Mouse (Mus musculus) heart, embryonic 16.5 days (tissue): ENCODE data around the gene Tssk6. TPM values are rescaled to one million over a fixed set of nuclear protein-coding genes. Genes with fewer than 3 reads are reported as not detected.

Source experiments
- ATAC-seq: fragments of 200-750 bp; cut with Nextera tagmentation; replicated peaks from 2 replicates; pipeline ENCODE4 v1.8.0; 2017; ENCODE audit warnings: moderate number of reproducible peaks; ENCODE audit not compliant: insufficient read depth, low FRiP score; ENCODE audit errors: extremely low read depth
- H3K27ac ChIP-seq: fragments of 300-500 bp; sonication (generic); 2 replicates; pipeline ENCODE4 v1.5.1; 2014; ENCODE audit warnings: mild to moderate bottlenecking, low read length, control low read depth, moderate library complexity
- H3K27me3 ChIP-seq: fragments of 300-500 bp; sonication (generic); 2 replicates; pipeline ENCODE4 v1.6.1; 2014; ENCODE audit warnings: low read length, mixed read lengths; ENCODE audit not compliant: control insufficient read depth, insufficient read depth
- H3K36me3 ChIP-seq: fragments of 300-500 bp; sonication (generic); 2 replicates; pipeline ENCODE4 v1.6.1; 2014; ENCODE audit not compliant: control insufficient read depth, insufficient read depth
- H3K4me1 ChIP-seq: fragments of 300-500 bp; sonication (generic); 2 replicates; pipeline ENCODE4 v1.6.1; 2014; ENCODE audit warnings: low read length, mixed read lengths; ENCODE audit not compliant: control insufficient read depth, insufficient read depth
- H3K4me2 ChIP-seq: fragments of 300-500 bp; sonication (generic); 2 replicates; pipeline ENCODE4 v1.6.1; 2014; ENCODE audit warnings: low read depth, mild to moderate bottlenecking, control low read depth, low read length
- H3K4me3 ChIP-seq: fragments of 300-500 bp; sonication (generic); 2 replicates; pipeline ENCODE4 v1.5.1; 2014; ENCODE audit warnings: mild to moderate bottlenecking, control low read depth, low read length
- H3K9ac ChIP-seq: fragments of 300-500 bp; sonication (generic); 2 replicates; pipeline ENCODE4 v1.6.1; 2014; ENCODE audit warnings: low read length, control low read depth
- H3K9me3 ChIP-seq: fragments of 300-500 bp; sonication (generic); replicated peaks from 2 replicates; pipeline ENCODE4 v1.6.1; 2016; ENCODE audit warnings: low read length; ENCODE audit not compliant: control insufficient read depth
- WGBS: fragments of 180-500 bp; shearing (Covaris S2); extraction: QIAGEN DNeasy Blood & Tissue Kit; methylation state at CpG from one replicate; pipeline ENCODE4 v1.1.7; 2014; 5-methylcytosine and 5-hydroxymethylcytosine counted together
- polyA plus RNA-seq: library from polyadenylated mRNA; unstranded; fragments of >200 nt; fragmentation: Nextera tagmentation; extraction: Ambion mirVana; gene quantifications from 2 replicates; pipeline ENCODE4 v1.2.1, GENCODE M21; 2015

Tssk6 gene
- polyA plus RNA-seq, result 1.1 and 2.0 TPM in 2 replicates

DNA sequence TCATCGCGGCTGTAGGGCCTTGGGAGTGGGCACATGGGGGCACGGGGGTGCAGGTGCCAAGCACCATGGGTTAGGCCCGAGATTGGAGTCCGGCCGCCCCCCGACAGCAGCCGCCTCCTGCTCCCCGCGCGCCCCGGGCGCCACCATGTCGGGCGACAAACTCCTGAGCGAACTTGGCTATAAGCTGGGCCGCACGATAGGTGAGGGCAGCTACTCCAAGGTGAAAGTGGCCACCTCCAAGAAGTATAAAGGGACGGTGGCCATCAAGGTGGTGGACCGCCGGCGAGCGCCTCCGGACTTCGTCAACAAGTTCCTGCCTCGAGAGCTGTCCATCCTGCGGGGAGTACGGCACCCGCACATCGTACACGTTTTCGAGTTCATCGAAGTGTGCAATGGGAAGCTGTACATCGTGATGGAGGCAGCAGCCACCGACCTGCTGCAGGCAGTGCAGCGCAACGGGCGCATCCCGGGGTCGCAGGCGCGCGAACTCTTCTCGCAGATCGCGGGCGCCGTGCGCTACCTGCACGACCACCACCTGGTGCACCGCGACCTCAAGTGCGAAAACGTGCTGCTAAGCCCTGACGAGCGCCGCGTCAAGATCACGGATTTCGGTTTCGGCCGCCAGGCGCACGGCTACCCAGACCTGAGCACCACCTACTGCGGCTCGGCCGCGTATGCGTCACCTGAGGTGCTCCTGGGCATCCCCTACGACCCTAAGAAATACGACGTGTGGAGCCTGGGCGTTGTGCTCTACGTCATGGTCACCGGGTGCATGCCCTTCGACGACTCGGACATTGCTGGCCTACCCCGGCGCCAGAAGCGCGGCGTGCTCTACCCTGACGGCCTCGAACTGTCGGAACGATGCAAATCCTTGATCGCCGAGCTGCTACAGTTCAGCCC, at the start of gene Tssk6, which contains the start of the genes Ndufa13 and Yjefn3:
TSS of gene Tssk6 (plus strand) at position 22 of the 900 bp plus-strand sequence.
TSS of gene Ndufa13 (minus strand) at position 396 of the 900 bp plus-strand sequence.
TSS of gene Yjefn3 (minus strand) at position 550 of the 900 bp plus-strand sequence.
- no peaks in the 10 kb centered on the region; the same call in 1 of the 2 replicates for H3K36me3 ChIP-seq
- peaks cover 41% of the 10 kb centered on the region for H3K4me1 ChIP-seq
- peak; percentile 15; the same call in 1 of the 2 replicates for ATAC-seq
- WGBS, result 4% methylated on average over 89 of the region's 89 CpGs
- H3K9me3 ChIP-seq, result no peaks in the 10 kb centered on the region
- H3K9ac ChIP-seq, result peak within 1 kb of the TSS; percentile 85
- no peaks in the 10 kb centered on the region for H3K27me3 ChIP-seq
- peak within 1 kb of the TSS; percentile 84 for H3K4me2 ChIP-seq
- peak within 1 kb of the TSS; percentile 79 for H3K4me3 ChIP-seq
- H3K27ac ChIP-seq, result peak within 1 kb of the TSS; percentile 87

DNA sequence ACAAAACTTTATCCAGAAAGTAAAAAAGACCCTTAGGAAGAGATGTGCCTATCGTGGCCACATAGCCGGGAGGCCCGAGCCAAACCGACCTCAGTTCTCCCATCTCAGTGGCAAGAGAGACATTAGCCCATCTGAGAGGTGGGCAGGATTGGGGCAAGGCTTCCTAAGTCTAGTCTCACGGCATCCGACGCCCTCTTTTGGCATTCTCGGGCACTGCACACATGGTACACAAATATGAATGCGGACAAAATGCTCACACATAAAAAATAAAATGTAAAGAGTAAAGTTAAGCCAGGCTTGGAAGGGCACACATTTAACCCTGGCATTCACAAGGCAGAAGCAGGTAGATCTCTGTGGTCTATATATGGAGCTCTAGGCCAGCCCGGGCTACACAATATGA, 48.1 kb upstream of the Tssk6 start:
- H3K4me3 ChIP-seq, result no peak overlapping the region
- ATAC-seq, result no peak
- H3K4me2 ChIP-seq, result no peak overlapping the region
- H3K9ac ChIP-seq, result no peak overlapping the region
- peaks cover 1% of the 10 kb centered on the region for H3K4me1 ChIP-seq
- no peak overlapping the region for H3K27ac ChIP-seq
- H3K27me3 ChIP-seq, result no peaks in the 10 kb centered on the region
- H3K9me3 ChIP-seq, result no peaks in the 10 kb centered on the region
- 88% methylated on average over 10 of the region's 10 CpGs for WGBS
- no peaks in the 10 kb centered on the region for H3K36me3 ChIP-seq

DNA sequence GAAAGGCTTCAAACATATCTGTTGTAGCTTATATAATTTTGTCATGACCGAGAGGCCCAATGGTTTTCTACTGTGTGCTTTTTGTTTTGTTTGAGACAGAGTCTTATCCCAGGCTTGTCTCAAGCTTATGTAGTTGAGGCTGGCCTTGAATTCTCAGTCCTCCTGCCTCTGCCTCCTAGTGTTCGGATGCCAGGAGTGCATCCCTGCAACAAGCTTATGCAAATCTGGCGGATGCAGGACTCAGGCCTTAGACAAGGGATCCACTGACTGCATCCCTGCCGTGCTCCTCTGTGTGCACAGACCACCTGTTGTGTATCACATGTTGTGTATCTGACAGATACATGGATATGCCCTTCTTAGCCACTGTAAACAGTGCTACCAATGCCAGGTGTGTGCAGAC, 41.2 kb upstream of the Tssk6 start:
- Histone ChIP-seq H3K27ac (no peak overlapping the region), H3K4me1 (no peaks in the 10 kb centered on the region), H3K36me3 (no peaks in the 10 kb centered on the region), H3K9ac (no peak overlapping the region), H3K9me3 (no peaks in the 10 kb centered on the region), H3K4me2 (no peak overlapping the region), H3K27me3 (no peaks in the 10 kb centered on the region), H3K4me3 (no peak overlapping the region)
- no peak for ATAC-seq
- 68% methylated on average over 4 of the region's 4 CpGs for WGBS

DNA sequence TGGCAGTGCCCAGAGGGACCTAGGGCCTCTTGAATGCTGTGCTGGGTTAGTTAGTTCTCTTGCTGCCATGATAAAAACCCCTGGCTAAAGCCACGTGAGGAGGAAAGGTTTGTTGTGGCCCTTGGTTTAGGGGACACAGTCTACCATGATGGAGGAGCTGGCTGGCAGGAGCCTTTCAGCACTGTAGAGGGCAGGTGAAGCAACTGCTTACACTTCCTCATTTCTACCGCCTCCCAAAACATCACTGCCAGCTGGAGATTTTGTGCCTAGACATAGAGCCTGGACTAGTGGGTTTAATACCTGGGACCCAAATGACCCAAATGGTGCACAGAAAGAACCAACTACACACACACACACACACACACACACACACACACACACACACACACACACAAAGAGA, 40.7 kb upstream of the Tssk6 start:
- H3K9me3 ChIP-seq, result no peaks in the 10 kb centered on the region
- WGBS, result 72% methylated on average over 2 of the region's 2 CpGs
- H3K4me2 ChIP-seq, result no peak overlapping the region
- H3K4me1 ChIP-seq, result no peaks in the 10 kb centered on the region
- H3K27ac ChIP-seq, result no peak overlapping the region
- no peak overlapping the region for H3K9ac ChIP-seq
- no peak overlapping the region for H3K4me3 ChIP-seq
- no peak for ATAC-seq
- H3K36me3 ChIP-seq, result no peaks in the 10 kb centered on the region
- no peaks in the 10 kb centered on the region for H3K27me3 ChIP-seq

DNA sequence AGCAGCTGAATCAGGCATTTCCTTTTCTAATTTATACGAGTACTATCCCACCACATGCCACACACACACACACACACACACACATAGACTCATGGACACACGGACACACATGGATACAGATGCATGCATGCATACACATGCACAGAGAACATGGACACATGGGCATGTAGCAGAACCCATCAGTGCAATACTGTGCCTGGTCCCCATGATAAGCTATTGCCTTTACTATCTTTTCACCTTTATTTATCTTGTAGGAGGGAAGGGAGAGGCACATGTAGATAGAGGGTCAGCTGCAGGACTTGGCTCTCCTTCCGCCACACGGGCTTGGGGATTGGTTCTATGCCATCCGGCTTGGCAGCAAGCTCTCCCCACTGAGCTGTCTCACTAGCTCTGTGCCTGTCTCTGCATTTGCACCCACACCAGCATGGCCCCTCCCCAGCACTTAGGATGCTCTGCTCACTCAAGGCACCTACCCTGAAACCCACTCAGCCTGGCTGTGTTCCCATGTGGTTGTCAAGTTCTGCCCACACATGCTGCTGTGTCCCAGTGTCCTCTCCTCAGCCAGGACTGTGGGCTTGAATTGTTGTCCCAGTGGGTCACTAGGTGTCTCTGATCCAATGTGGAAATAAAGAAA, 38.5 kb upstream of the Tssk6 start:
- H3K36me3 ChIP-seq, result no peaks in the 10 kb centered on the region
- no peaks in the 10 kb centered on the region; the same call in 1 of the 2 replicates for H3K4me1 ChIP-seq
- no peaks in the 10 kb centered on the region for H3K27me3 ChIP-seq
- no peak overlapping the region for H3K9ac ChIP-seq
- H3K4me3 ChIP-seq, result no peak overlapping the region
- ATAC-seq, result no peak; the same call in 1 of the 2 replicates
- H3K9me3 ChIP-seq, result no peaks in the 10 kb centered on the region
- no peak overlapping the region for H3K4me2 ChIP-seq
- 76% methylated on average over 5 of the region's 5 CpGs for WGBS
- no peak overlapping the region for H3K27ac ChIP-seq

DNA sequence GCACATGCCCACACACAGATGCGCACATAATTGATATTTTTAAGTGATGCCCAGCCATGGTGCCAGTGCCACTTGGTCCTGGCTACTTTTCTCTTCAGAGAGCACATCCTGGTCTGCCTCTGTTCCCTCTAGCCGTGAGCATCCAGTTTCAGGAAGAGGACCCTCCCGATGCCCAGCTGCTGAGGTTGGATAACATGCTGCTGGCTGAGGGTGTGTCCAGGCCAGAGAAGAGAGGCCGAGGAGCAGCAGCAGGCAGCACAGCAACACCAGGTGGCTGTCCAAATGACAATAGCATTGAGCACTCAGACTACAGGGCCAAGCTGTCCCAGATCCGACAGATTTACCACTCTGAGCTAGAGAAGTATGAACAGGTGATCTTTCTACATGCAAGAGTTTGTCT, 37.8 kb upstream of the Tssk6 start:
- Histone ChIP-seq H3K27me3 (no peaks in the 10 kb centered on the region), H3K36me3 (no peaks in the 10 kb centered on the region), H3K27ac (no peak overlapping the region), H3K4me3 (no peak overlapping the region), H3K9ac (no peak overlapping the region), H3K4me2 (no peak overlapping the region), H3K9me3 (no peaks in the 10 kb centered on the region), H3K4me1 (no peaks in the 10 kb centered on the region; the same call in 1 of the 2 replicates)
- no peak for ATAC-seq
- 74% methylated on average over 5 of the region's 5 CpGs for WGBS

DNA sequence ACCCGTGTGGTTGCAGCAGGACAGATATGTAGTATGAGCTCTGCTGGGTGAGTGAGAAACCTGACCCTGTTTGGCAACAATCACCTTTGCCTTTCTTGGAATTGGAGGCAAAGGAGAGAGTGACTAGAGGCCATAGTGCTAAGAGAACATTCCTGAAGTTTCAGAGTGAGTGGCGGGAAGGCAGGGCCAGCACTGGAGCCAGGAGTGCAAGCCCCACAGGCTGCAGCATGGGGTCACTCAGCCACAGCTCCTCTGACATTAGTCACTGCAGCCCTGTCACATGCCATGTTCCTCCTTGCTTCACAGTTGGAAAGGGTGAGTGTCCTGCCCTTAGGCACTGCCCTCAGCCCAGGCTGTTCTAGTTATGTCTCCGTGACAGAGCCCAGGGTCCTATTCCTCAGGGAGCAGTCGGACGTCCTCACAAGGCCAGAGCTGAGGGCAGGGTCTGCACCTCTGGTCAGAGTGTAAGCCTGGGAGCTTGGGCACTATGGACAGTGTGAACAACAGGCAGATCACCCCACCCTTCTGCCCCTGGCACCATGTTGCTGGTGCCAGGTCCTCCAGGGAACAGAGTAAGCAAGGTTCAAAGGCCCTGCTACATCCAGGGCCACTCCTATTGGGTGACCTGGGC, 34.2 kb upstream of the Tssk6 start:
- H3K36me3 ChIP-seq, result no peaks in the 10 kb centered on the region
- no peaks in the 10 kb centered on the region for H3K27me3 ChIP-seq
- no peaks in the 10 kb centered on the region for H3K9me3 ChIP-seq
- no peaks in the 10 kb centered on the region; the same call in 1 of the 2 replicates for H3K4me1 ChIP-seq
- H3K27ac ChIP-seq, result no peak overlapping the region
- 62% methylated on average over 5 of the region's 5 CpGs for WGBS
- no peak overlapping the region for H3K9ac ChIP-seq
- ATAC-seq, result no peak
- H3K4me3 ChIP-seq, result no peak overlapping the region
- H3K4me2 ChIP-seq, result no peak overlapping the region

DNA sequence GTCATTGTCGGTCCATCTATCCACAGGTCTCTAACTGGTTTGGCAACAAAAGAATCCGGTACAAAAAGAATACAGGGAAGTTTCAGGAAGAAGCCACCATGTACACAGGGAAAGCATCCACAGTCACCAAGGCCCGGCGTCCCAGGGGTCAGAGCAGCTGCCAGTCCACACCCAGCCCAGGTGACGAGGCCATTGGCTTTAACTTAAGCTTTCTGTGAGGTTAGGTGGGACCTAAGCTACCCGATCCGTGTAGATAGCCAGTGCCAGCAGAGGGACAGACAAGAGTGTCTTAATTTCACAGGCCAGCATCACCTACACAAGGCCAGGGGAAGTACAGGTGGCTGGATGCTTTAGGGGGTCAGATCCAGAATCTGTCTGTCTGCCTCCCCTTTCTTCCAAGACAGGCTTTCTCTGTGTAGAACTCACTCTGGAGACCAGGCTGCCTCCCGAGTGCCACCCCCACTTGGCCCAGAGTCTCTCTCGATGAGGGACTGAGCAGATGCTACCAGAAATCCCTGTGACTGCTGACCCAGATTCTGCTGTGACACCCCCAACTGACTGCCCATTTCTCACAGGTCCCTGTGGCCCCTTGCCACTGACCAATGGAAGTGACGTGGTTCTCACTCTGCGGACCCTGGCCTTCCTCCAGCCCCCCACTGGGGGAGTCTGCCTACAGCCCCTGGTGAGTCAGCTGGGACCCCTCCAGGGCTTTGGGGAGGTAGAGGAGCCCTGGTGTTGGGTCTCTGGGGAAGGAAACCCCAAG, 31.8 kb upstream of the Tssk6 start:
- ATAC-seq, result no peak
- Histone ChIP-seq H3K4me1 (no peaks in the 10 kb centered on the region; the same call in 1 of the 2 replicates), H3K27ac (no peak overlapping the region)

More for the DNA sequence above, 31.8 kb upstream of the Tssk6 start:
- Histone ChIP-seq H3K9ac (no peak overlapping the region), H3K9me3 (no peaks in the 10 kb centered on the region), H3K4me2 (no peak overlapping the region), H3K4me3 (no peak overlapping the region), H3K27me3 (peaks cover 2% of the 10 kb centered on the region; the same call in 1 of the 2 replicates), H3K36me3 (no peaks in the 10 kb centered on the region)
- 80% methylated on average over 11 of the region's 11 CpGs for WGBS
